Mouse (Mus musculus) regulatory T cell (primary cell): ENCODE results near the gene Clec2i.
"Not testable (repeated sequence)": the region's sequence is repeated elsewhere in the genome, so short reads cannot be mapped to it uniquely, and the experiment has no call there.

ENCODE experiments used
- in situ Hi-C: fragments of 300-600 bp; cut with MboI, MseI; formaldehyde crosslinking; loops from one replicate; pipeline ENCODE4 v1.15.1; 2025; ENCODE audit warnings: high pct_unique_total_duplicates

The Clec2i gene

DNA sequence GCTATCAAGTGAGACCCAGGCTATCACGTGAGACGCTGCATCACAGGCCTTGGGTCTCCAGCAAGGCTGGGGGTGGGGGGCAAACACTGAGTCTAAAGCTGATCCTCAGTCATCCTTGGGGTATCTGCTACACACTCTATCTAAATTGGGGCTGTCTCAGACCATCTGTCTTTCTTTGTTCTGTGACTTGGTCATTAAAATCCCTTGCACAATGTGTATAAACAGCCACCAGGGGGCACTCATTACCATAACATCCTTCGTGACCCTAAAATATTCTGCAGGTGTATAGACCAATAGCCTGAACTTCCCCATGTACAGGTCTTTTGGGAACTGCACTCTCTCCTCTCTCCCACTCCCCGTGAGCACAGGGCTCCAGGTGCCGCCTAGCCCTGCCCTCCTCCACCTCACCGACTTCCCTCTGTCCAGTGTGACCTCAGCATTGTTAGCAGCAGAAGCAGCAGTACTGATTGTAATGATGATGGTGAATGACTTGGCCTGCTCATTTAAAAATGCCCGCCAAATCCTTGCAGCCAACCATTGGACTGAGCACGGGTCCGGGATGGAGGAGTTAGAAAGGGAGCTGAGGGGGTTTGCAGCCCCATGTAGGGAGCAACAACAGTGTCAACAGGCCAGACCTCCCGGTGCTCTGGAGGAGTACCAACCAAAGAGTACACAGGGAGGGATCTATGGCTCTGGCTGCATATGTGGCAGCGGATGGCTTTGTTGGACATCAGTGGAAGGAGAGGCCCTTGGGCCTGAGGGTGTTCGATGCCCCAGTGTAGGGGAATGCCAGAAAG is 33.2 kb upstream of the Clec2i start:
- in situ Hi-C loops, result loop anchor here (5.0 to 10.0 kb wide), 3 partner anchors 213 to 511 kb away; no protein-coding TSS in a partner anchor

DNA sequence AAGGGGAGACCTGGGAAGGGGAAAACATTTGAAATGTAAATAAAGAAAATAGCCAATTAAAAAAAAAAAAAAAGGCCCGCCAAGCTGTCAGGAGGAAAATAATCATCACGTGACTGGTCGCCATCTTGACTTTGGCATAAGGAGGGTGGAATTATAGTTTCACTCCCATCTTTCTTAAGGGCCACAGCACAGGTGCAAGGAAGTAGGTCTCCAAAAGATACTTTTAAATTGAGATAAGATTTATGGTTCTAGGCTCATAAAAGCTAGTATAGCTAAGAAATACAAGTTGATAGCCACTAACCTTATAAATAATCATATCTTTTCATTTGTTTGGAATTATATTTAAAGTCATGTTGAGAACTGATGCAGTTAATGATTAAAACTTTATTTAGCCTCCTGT is 32.5 kb upstream of the Clec2i start:
- in situ Hi-C loops, result loop anchor here (5.0 to 10.0 kb wide), 4 partner anchors 37 to 510 kb away; partner anchors contain the start of gene BC035044

DNA sequence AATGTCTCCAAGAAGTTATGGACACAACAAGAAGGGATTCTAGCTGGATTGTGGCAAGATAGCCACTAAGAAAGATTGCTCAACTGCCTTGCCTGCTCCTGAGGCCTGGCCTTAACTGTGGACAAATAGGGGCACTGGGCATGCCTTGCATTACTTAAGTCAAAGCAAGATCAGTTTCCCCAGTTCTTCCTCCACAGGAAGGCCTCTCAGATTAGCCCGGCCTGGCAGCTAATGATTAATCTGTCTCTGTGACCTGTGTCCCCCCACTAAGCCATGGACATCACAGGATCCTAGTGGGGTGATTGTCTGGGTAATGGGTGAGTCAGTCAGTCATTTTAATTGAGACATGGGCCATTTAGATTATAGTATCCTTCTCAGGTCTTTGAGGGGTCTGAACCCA is 31.9 kb upstream of the Clec2i start:
- in situ Hi-C loops, result loop anchor here (5.0 to 10.0 kb wide), 2 partner anchors 37 to 509 kb away; partner anchors contain the start of gene BC035044

DNA sequence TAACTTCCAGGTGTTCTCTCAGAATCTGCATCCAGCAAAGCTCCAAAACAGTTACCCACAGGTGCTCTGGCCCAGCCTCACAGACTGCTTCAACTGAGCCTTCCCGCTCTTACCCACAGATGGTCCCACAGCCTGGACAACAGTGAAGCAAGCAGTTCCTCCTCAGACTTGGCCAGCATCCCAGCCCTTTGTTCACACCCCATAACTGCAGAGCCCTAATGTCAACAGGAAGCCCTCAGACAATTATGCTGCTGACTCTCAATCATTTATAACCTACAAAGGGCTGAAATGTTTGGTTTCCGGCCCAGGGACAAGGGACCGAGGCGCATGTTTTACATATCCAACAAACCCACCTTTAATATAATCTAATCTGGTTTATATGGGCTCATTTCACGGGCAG is 31.1 kb upstream of the Clec2i start:
- in situ Hi-C loops, result loop anchor here (5.0 to 10.0 kb wide), 2 partner anchors 36 to 509 kb away; partner anchors contain the start of gene BC035044

DNA sequence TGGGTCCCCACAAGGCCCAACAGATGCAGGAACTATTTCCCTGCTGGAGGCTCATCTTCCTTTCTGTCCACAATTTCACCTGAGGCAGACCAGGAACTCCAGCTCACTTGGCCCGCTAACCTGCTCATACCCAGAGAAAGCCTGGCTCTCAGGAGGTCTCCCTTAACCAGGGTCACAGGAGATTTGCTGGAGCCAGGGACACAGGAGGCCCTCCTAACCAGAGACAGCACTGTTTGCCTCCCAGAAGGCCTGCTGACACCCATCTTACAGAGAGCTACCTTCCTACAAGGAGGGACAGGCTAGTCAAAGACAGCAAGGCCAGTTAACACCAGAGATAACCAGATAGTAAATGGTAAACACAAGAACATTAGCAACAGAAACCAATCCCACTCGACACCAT is 29.4 kb upstream of the Clec2i start:
- in situ Hi-C loops, result loop anchor here (5.0 to 10.0 kb wide), 2 partner anchors 34 to 507 kb away; partner anchors contain the start of gene BC035044

DNA sequence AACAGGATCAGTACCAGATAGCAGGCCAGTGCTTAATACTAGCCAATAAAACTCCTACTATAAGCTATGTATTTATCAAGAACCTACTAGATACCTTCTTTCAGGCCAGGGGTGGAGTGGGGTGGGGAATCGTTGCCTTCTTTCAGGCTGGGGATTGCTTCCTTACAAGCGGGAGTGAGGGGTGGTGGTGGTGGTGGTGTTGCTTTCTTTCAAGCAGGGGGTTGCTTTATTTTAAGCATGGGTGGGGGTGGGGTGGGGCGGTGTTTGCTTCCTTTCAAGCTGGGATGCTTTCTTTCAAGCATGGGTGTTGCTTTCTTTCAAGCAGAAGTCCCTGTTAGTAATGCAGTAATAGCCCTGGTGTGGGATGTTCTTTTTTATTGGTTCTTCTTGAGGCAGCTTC is 18.5 kb upstream of the Clec2i start:
- in situ Hi-C loops, result no loop called here

DNA sequence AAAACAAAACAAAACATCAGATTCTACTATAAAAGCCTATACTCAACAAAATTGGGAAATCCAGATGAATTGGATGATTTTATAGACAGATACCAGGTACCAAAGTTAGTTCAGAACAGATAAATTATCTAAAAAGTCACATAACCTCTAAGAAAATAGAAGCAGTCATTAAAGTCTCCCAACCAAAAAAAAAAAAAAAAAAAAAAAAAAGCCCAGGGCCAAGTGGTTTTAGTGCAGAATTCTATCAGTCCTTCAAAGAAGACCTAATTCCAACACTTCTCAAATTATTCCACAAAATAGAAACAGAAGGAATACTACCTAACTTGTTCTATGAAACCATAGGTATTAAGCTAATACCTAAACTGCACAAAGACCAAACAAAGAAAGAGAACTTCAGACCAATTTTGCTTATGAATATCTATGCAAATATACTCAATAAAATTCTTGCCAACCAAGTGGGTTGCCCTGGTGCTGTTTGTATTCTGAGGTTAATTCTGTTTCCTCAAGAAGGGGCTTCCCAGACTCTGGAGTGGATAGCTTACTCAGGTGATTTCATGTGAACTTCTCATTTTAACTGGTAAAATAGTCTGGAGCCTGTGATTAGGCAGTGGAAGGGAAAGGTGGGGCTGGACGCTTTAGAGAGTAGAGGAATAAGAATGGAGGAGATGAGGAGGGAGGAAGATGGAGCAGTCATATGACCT is 15.3 kb upstream of the Clec2i start:
- in situ Hi-C loops, result no loop called here

DNA sequence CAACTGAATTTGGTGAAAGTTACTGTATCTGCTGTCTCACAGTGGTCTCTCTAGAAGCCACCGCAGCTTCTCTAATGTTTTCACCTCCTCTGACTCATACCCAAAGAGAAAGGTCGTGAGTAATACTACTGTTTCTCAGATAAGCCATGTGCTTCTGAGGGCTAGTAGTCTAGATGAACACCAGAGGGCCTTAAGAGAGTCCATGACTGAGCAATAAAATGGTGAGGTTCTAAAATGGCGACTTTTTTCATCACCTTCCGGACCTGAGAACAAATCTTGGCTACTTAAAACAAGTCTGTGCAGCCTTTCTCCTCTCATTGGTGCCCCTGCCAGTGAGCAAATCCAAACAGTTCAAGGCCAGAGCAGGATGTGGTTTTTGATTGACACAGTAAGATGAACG is 1.4 kb downstream of the Clec2i start:
- in situ Hi-C loops, result no loop called here

DNA sequence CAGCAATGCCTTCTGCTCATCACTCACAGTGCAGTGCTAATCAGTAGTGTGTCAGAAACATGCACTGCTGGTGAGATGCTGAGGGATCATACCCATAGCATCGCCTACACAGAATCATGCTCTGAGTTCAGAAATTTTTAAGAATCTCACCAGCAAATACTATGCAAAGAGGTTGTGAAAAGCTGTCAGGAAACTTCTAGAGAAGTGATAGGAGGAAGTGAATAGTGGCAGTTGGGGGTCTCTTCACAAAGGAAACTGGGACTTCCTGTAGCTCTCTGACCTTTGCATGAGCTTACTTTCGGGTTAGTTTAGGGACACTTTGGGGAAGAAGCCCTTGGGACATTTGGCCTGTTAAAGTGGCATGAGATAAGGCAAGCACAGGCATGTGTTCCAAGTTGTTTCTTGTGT is 3.6 kb downstream of the Clec2i start, which contains the start of gene BC035044:
BC035044 (minus strand) TSS at position 179 of the 408 bp plus-strand sequence.
- in situ Hi-C loops, result loop anchor here (5.0 kb wide), 2 partner anchors 34 to 86 kb away; no protein-coding TSS in a partner anchor

DNA sequence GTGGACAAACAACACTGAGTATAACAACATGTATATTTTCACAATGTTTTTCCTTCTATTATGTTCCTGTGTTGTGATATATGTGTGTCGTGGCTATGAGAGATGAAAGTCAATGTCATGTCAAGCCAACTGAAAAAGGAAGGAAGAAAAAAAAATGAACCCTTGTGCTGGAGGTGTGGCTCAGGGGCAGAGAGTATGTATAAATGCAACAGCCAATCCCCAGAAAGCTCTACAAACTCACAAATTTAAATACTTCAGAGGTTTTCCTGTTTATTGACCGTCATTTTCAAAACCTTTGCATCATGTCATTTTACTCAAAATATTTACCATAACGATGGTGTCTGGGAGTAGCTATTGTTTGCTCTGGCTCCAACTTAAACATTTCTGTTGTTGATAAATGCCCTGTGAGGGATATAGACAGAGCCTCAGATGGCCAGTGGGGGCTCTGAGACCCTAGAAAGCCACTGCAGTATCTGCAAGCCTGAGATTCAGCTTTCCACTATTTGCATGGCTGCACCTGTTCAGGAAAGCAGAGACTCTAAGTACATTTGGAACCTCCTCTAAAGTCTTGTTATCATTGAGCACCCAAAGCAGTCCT is 8.1 kb downstream of the Clec2i start:
- in situ Hi-C loops, result no loop called here

DNA sequence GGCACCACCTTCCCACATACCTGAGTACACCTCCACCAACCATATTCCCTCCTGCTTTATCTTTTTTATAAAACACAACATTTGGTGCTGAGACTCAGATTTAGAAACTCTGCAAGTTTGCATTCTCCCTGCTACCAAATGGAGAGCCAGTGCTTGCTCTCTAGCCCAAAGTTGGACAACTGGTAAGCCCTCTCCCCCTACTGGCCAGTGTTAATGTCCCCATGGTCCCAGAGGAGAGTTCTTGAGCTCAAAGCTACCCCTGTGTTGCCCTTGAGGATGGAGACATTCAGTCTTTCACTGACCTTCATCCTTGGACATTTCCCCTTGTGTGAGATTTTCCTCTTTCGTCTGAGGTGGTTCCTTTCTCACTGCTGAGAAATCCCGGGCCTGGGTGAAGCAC is 12.7 kb downstream of the Clec2i start:
- in situ Hi-C loops, result no loop called here

DNA sequence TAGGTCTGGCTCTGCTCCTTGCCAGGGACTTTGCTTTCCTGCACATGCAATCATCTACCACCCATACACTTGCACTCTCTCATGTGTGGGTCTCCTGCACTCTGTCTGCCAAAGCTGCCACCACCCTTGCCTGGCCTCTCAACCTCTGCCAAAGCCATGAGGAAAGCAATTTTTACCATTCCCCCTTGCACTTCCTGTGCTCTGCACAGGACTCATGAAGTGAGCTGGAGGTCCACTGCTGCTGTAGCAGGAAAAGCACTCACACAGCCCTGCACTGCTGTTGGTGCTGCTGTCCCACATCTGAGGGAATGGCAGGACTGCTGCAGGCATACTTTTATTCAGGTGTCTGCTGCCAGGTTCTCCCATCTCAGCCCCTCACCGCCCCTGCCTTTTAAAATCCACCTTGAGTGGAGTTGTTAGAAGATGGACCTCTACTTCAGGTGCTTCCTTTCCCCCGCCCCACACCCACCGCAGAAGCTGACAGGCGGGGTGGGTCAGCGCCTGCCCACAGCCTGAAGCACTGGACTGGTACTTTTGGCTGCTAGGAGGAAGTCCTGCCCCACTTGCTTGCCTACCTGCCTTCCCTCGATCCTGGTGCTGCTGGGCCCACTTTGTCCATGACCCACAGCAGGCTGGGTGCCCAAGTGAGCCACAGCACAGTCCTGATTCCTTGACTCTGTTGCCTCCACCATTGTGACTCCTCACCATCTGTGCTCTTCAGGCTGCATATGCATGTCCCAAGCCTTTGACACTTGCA is 13.6 kb downstream of the Clec2i start:
- in situ Hi-C loops, result not testable (repeated sequence)

DNA sequence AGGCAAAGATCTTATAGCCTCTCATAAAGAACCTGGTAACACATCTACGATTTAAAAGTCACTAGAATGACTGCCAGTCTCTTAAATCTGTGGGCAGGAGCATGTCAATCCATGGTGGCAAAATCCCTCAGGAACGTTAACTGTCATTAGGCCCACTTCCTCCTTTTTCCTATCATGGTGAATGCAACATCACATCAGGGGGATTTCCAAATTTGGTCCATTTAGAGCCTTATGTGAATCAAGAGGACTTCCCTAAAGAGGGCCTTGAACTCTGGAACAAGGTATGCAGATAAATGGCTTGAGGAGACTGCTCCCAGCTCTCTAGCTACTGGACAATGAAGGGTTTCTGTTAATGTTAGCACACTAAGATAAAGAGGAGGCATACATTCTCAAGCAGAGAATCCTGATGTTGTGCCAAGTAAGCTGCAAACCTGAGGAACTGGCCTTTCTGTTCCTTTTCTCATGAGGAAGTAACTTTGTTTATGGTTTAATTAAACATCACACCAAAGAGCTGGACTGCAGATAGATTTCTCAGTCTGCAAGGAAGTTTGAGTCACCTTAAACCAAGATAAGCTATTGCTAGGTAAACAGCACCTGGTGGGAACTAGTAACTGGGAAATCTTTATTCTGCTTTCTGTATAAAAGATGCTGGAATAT is 26.3 kb downstream of the Clec2i start:
- in situ Hi-C loops, result no loop called here

DNA sequence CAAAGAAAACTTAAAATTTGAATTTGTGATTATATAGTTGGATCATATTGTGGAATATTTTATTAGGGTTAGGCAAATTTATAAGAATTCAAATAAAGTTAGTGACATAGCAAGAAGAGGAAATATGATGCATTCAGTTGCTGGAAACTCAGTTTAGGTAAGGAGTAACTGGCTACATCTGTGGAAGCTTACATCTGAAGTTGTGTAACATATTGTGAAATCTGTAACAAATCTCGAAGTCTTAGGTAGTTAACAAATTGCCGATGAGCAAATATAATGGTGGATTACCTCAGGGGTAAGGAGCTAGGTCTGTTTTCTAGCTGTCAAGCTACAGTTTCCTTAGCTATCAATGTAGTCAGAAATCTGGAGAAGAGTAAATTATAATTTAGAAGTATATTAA is 29.9 kb downstream of the Clec2i start:
- in situ Hi-C loops, result no loop called here

DNA sequence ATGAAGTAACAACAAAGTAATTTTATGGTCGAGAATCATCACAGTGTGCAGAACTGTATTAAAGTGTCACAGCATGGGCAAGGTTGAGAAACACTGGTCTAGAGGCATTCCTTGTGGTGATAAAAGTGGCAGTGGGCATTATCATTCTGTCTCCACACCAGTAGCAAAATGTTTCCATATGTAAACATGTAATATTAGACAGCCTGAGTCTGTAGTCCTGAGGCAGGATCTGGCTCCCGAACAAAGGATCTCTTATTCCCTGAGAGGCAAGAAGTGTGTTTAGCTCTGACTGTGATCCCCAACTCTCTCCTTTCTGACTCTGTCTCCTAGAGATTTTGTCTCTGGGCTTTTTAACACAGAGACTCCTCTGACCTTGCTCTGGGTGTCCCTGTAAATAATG is 45.7 kb downstream of the Clec2i start:
- in situ Hi-C loops, result no loop called here

DNA sequence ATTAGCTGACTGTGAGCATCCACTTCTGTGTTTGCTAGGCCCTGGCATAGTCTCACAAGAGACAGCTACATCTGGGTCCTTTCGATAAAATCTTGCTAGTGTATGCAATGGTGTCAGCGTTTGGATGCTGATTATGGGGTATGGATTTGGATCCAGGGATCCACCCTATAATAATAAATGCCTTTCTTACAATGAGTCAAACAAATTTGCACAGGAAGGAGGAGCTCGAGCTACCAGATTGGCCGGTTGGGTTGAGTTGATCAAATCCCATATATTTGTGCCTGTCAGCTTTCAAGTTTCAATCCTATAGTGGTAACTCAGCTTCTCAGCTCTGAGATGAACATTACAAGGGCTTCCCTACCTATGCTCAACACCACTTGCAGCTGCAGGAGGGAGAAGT is 46.7 kb downstream of the Clec2i start, which contains the start of gene Clec2g:
Clec2g (plus strand) TSS at position 301 of the 400 bp plus-strand sequence.
- in situ Hi-C loops, result not testable (repeated sequence)

DNA sequence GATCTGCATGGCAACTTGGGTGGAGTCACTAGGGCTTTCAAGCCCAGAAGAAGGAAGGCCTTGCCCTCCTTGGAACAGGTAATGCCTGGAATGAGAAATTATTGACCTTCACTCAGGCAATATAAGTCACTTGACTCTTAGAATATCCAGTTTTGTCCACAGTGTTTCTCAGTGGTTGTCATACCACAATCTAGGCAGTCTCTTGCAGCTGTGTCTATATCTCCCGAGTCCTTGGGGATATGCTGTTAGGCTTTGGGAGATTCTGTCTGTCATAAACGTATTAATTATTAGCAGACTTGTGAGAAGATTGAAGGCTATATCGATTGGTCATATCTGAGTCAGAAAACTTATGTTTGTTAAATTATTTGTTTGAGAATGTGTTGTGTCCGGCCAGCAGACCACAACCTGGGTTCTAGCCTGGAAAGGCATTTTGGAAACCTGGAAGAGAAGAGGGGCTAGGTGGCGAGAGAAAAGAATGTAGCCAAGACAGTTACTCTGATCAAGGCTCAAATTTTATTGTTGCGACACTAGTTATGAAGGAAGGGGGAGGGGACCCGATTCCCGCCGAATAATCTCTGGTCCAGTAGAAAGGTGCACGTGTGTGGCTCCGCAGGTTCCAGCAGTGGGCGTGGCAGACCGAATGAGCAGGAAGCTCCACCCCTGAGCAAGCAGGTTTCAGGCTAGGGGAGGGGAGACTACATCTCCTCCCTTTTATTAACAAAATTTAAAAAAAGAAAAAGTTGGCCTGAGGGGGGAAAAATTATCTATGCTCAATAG is 48.7 kb downstream of the Clec2i start:
- in situ Hi-C loops, result not testable (repeated sequence)

DNA sequence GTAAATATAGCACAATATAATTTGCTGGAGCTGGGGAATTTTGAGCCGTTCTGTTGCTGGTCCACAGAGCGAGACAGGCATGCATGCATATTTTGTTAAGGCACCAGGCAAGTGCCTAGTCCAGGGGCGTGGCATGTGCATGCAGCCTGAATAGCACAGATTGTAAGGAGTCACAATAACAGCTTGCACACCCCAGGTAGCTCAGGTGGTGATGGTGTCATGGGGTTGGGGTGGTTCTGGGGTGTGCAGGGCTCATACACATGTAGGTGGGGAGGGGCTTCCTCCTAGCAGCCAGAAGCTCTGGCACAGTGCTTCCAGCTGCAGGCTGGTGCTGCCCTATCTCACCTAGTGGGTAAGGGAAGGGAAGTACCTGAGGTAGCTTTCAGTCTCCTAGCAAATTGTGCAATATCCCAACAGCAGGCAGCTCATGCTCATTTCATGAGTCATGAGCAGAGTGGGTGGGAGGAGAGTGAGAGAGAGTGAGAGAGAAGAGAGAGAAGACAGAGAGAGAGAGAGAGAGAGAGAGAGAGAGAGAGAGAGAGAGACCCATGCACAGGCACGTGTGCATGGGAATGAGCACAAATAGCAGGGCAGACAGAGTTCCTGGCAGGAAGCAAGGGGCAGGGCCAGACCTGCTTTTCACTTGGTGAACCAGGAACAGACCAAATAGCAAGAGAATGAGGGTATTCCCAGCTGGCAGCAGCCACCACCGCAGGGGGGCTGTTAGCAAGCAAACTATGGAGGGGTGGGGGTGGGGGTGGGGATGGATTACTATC is 54.4 kb downstream of the Clec2i start:
- in situ Hi-C loops, result no loop called here

DNA sequence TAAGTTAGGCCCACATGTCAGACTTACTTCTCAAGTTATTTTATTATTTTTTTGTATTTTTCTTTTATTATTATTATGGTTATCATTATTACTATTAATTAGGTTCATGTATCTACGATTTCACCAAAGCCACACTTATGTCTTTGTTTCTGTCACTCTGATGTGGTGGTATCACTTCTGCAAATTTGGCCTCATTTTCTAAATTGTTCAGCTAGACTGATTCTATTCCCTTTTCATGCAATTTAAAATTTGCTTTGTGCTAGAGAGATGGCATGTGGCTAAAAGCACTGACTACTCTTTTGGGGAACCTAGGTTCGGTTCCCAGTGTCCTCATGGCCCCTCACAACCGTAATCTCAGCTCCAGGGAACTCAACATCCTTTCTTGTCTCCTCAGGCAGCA is 58.2 kb downstream of the Clec2i start:
- in situ Hi-C loops, result no loop called here
